Mouse (Mus musculus): ENCODE measurements around the gene Ccdc124. TPM values are rescaled to one million over a fixed set of nuclear protein-coding genes. Genes with fewer than 3 reads are reported as not detected.

The Ccdc124 gene
- polyA plus RNA-seq, 1 experiment from 2014 or later, result 112 TPM

DNA sequence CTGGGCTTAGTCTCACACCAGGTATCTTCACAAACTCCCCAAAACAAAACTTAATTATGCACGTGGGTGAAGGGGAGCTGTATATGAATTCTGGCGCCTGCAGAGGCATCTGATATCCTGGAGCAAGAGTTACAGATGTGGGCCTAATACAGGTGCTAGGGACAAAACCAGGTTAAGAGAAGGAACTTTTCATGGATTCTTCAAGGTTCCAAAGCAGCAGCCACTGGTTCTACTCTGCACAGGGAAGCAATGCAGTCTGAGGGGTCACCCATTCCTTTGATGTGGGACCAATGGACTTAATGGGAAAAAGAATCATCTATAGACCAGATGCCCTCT, 20.6 kb upstream of the Ccdc124 start:
- WGBS, result 64% methylated on average over 2 of the region's 2 CpGs
- Histone ChIP-seq H3K4me3 (no peak overlapping the region), H3K4me2 (no peak overlapping the region), H3K9me3 (no peaks in the 10 kb centered on the region), H3K36me3 (peaks cover 24% of the 10 kb centered on the region), H3K4me1 (peaks cover 30% of the 10 kb centered on the region), H3K27me3 (peaks cover 42% of the 10 kb centered on the region), H3K27ac (no peak overlapping the region), H3K9ac (no peak overlapping the region)
- no peak for ATAC-seq (ENCODE audit: borderline replicate concordance, extremely low read depth, low FRiP score, low TSS enrichment)

- H3K27me3 ChIP-seq, result peaks cover 42% of the 10 kb centered on the region
- no peak overlapping the region for H3K27ac ChIP-seq
- H3K4me2 ChIP-seq, result no peak overlapping the region
- peak; percentile 41; the same call in 1 of the 2 replicates for ATAC-seq (ENCODE audit: borderline replicate concordance, extremely low read depth, low FRiP score, low TSS enrichment)
- no peak overlapping the region for H3K4me3 ChIP-seq
- WGBS, result 31% methylated on average over 12 of the region's 12 CpGs
- H3K36me3 ChIP-seq, result peaks cover 24% of the 10 kb centered on the region
- peaks cover 30% of the 10 kb centered on the region for H3K4me1 ChIP-seq
- H3K9me3 ChIP-seq, result no peaks in the 10 kb centered on the region
- H3K9ac ChIP-seq, result no peak overlapping the region
These were observed 20.1 kb upstream of the Ccdc124 start for GRCm38 (mm10) chr8:70893656-70894384.

GRCm38 (mm10) chr8:70892896-70893655, 19.3 kb upstream of the Ccdc124 start:
- WGBS, result 28% methylated on average over 20 of the region's 20 CpGs
- ATAC-seq (ENCODE audit: borderline replicate concordance, extremely low read depth, low FRiP score, low TSS enrichment), result no peak
- Histone ChIP-seq H3K4me3 (peak overlapping the region; percentile 23), H3K9ac (no peak overlapping the region), H3K27me3 (peaks cover 42% of the 10 kb centered on the region), H3K4me2 (peak overlapping the region; percentile 39), H3K36me3 (peaks cover 24% of the 10 kb centered on the region), H3K4me1 (peaks cover 26% of the 10 kb centered on the region), H3K27ac (no peak overlapping the region), H3K9me3 (no peaks in the 10 kb centered on the region)

- peak within 1 kb of the TSS; percentile 23 for H3K4me3 ChIP-seq
- no peaks in the 10 kb centered on the region for H3K9me3 ChIP-seq
- H3K4me2 ChIP-seq, result peak within 1 kb of the TSS; percentile 39
- H3K4me1 ChIP-seq, result peaks cover 26% of the 10 kb centered on the region
- no peak within 1 kb of the TSS for H3K9ac ChIP-seq
- peaks cover 42% of the 10 kb centered on the region for H3K27me3 ChIP-seq
- no peak for ATAC-seq (ENCODE audit: borderline replicate concordance, extremely low read depth, low FRiP score, low TSS enrichment)
- WGBS, result 3% methylated on average over 80 of the region's 80 CpGs
- peaks cover 24% of the 10 kb centered on the region for H3K36me3 ChIP-seq
- no peak within 1 kb of the TSS for H3K27ac ChIP-seq
These were observed 18.5 kb upstream of the Ccdc124 start, which contains the start of gene Slc5a5 for GRCm38 (mm10) chr8:70892022-70892895. Slc5a5 (minus strand) TSS chr8:70892757.

DNA sequence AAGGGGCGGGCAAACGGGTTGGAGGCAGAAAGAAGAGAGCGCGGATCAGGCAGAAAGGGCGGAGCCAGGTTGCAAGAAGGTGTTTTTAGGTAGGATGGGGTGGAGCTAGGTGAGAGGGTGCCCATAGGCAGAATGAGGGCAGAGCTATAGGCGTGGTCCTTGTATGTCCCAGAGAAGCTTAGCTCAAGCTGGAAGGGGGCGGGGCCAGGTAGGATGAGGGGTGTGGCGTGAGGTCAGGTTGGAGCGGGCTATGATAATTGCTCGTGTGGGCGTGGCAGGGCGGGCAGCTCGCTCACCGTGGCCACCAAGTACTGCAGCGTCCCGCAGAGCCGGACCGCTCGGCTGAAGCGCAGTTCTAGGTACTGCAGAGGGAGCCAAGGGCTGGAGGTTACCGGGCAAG, 17.6 kb upstream of the Ccdc124 start:
- no peaks in the 10 kb centered on the region for H3K9me3 ChIP-seq
- WGBS, result 6% methylated on average over 21 of the region's 21 CpGs
- peaks cover 24% of the 10 kb centered on the region for H3K4me1 ChIP-seq
- H3K4me3 ChIP-seq, result no peak overlapping the region
- no peak overlapping the region for H3K27ac ChIP-seq
- H3K4me2 ChIP-seq, result peak overlapping the region; percentile 39; the same call in 1 of the 2 replicates
- peaks cover 42% of the 10 kb centered on the region for H3K27me3 ChIP-seq
- peaks cover 24% of the 10 kb centered on the region for H3K36me3 ChIP-seq
- ATAC-seq (ENCODE audit: borderline replicate concordance, extremely low read depth, low FRiP score, low TSS enrichment), result no peak
- no peak overlapping the region for H3K9ac ChIP-seq

GRCm38 (mm10) chr8:70890656-70891055, 16.9 kb upstream of the Ccdc124 start:
- Histone ChIP-seq H3K36me3 (peaks cover 21% of the 10 kb centered on the region), H3K4me1 (peaks cover 17% of the 10 kb centered on the region), H3K4me3 (no peak overlapping the region), H3K9me3 (no peaks in the 10 kb centered on the region), H3K27me3 (peaks cover 42% of the 10 kb centered on the region), H3K27ac (no peak overlapping the region), H3K4me2 (no peak overlapping the region), H3K9ac (no peak overlapping the region)
- ATAC-seq (ENCODE audit: borderline replicate concordance, extremely low read depth, low FRiP score, low TSS enrichment), result no peak
- 88% methylated on average over 5 of the region's 5 CpGs for WGBS

DNA sequence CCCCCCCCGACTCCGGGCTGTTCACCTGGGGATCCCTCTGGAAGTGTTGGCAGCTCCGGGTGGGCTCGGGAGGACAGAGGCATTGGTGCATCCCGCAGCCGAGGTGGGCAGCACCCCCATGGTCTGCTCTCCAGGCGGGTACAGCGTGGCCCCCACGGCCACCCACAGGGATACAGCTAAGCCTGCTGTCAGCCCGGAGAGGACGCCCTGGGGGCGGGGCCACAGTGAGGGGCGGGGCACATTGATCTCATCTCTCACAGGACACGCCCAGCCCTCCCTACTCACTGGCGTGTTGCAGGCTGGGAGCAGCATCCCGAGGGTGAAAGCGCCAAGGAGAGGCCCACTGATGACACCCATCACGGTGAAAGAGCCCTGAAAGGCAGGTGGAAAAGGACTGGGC, 13.9 kb upstream of the Ccdc124 start:
- H3K9ac ChIP-seq, result no peak overlapping the region
- 4% methylated on average over 18 of the region's 18 CpGs for WGBS
- H3K27me3 ChIP-seq, result peaks cover 27% of the 10 kb centered on the region
- H3K4me1 ChIP-seq, result peaks cover 13% of the 10 kb centered on the region
- no peak overlapping the region for H3K27ac ChIP-seq
- H3K4me3 ChIP-seq, result no peak overlapping the region
- H3K4me2 ChIP-seq, result no peak overlapping the region
- H3K9me3 ChIP-seq, result no peaks in the 10 kb centered on the region
- H3K36me3 ChIP-seq, result no peaks in the 10 kb centered on the region
- ATAC-seq (ENCODE audit: borderline replicate concordance, extremely low read depth, low FRiP score, low TSS enrichment), result no peak

DNA sequence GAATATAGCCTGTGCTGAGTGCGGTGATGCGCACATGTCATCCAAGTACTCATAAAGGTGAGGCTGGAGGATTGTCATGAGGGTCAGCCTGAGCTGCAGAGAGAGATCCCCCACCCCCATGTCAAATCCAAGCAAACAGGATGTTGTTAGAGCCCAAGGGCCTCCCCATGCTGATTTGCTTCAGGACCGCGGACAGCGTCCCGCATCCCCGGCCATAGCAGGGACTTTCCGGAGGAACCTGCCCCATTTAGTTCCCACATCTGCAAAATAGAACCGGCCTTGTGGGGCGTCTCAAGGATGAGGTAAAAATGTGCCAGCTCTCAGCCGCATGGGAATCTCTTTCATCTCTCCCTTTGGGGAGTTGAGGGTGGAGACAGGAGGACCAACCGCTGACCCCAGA, 11.9 kb upstream of the Ccdc124 start:
- no peak overlapping the region for H3K9ac ChIP-seq
- no peak overlapping the region for H3K4me2 ChIP-seq
- peaks cover 6% of the 10 kb centered on the region for H3K27me3 ChIP-seq
- no peak for ATAC-seq (ENCODE audit: borderline replicate concordance, extremely low read depth, low FRiP score, low TSS enrichment)
- H3K4me3 ChIP-seq, result no peak overlapping the region
- 0 out of 2 replicates have a peak, but pooled peaks cover 3% of the 10 kb centered on the region for H3K4me1 ChIP-seq
- no peak overlapping the region for H3K27ac ChIP-seq
- no peaks in the 10 kb centered on the region for H3K36me3 ChIP-seq
- no peaks in the 10 kb centered on the region for H3K9me3 ChIP-seq
- WGBS, result 17% methylated on average over 12 of the region's 12 CpGs

GRCm38 (mm10) chr8:70884683-70885082, 10.9 kb upstream of the Ccdc124 start:
- H3K9me3 ChIP-seq, result no peaks in the 10 kb centered on the region
- H3K27me3 ChIP-seq, result no peaks in the 10 kb centered on the region
- H3K4me3 ChIP-seq, result no peak overlapping the region
- no peak overlapping the region for H3K9ac ChIP-seq
- no peak overlapping the region for H3K27ac ChIP-seq
- H3K4me1 ChIP-seq, result 0 out of 2 replicates have a peak, but pooled peaks cover 5% of the 10 kb centered on the region
- 75% methylated on average over 10 of the region's 10 CpGs for WGBS
- H3K4me2 ChIP-seq, result no peak overlapping the region
- H3K36me3 ChIP-seq, result no peaks in the 10 kb centered on the region
- no peak for ATAC-seq (ENCODE audit: borderline replicate concordance, extremely low read depth, low FRiP score, low TSS enrichment)

DNA sequence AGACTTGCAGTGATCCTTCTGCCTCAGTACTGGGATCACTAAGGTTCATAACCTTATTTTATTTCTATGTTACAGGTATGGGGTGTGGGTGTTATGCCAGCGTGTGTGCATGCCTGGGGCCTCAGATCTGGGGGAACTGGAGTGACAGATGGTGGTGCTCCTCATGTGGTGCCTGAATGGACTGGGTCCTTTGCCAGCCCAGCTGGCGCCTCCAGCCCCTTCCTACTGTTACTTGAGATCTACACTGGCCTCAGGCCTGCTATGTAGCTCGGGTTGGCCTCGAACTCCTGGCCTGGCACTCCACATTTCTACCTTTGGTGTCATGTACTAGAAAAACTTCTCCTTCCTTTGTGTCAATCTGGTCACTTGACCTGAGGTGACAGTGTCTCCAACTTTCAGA, 10.5 kb upstream of the Ccdc124 start:
- 82% methylated on average over 4 of the region's 4 CpGs for WGBS
- no peaks in the 10 kb centered on the region for H3K36me3 ChIP-seq
- no peak overlapping the region for H3K4me3 ChIP-seq
- no peak overlapping the region for H3K27ac ChIP-seq
- no peak for ATAC-seq (ENCODE audit: borderline replicate concordance, extremely low read depth, low FRiP score, low TSS enrichment)
- 0 out of 2 replicates have a peak, but pooled peaks cover 5% of the 10 kb centered on the region for H3K4me1 ChIP-seq
- H3K27me3 ChIP-seq, result no peaks in the 10 kb centered on the region
- no peaks in the 10 kb centered on the region for H3K9me3 ChIP-seq
- H3K9ac ChIP-seq, result no peak overlapping the region
- H3K4me2 ChIP-seq, result no peak overlapping the region

DNA sequence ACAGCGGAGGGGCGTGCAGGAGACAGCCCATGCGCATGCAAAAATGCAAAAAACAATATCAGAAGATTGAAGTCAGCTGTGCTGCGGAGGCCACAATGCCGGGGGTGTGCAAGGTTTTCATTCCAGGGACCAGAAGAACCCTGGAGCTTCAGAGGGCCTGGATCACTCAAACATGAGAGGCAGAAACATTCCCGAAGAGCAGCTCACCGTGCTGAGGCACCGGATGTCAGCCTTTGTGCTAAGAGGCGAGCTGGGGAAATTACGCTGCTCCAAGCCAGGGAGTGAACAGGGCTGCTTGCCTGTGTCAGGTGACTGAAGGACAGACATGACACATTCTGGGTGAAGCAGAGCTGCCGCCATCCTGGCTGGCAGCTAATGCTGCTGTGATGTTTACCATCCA, 6.8 kb upstream of the Ccdc124 start:
- H3K4me2 ChIP-seq, result no peak overlapping the region
- H3K4me1 ChIP-seq, result 0 out of 2 replicates have a peak, but pooled peaks cover 5% of the 10 kb centered on the region
- no peak for ATAC-seq (ENCODE audit: borderline replicate concordance, extremely low read depth, low FRiP score, low TSS enrichment)
- no peaks in the 10 kb centered on the region for H3K27me3 ChIP-seq
- no peak overlapping the region for H3K4me3 ChIP-seq
- H3K9me3 ChIP-seq, result no peaks in the 10 kb centered on the region
- WGBS, result 14% methylated on average over 11 of the region's 11 CpGs
- H3K36me3 ChIP-seq, result no peaks in the 10 kb centered on the region
- H3K9ac ChIP-seq, result no peak overlapping the region
- H3K27ac ChIP-seq, result no peak overlapping the region

Data from lung, embryonic 15.5 days (tissue).